Comparison of ENCODE assay signal across 8 mouse cellular contexts in the genomic region with DNA sequence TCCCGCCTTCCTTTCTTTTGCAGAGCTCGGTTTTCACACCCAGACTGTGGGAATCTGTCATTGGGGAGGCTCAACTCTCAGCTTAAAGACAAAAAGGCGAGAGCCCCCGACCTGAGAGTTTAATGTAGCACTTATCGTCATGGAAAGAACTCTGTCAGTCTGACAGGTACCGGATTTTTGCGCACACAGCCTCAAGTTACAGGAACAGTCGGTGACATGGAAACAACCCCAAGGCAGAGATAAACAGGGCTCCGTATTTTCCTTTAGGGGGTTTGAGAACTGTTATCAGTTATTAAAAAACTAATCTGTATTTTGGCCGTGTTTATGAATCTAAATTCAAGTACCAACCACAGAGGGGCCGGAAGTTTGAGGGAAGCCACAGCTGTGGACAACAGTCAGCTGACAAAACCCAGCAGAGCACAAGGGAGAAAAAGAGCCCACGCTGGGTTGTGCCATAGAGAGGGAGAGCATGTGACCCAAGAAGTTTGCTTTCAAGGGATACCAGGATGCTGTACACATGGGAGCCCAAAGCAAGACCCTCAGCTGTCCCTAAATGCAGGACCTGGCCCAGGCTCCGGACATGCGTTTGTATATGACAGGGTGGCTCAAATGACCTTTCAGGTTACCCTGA. TPM values are rescaled to one million over a fixed set of nuclear protein-coding genes. Genes with fewer than 3 reads are reported as not detected.
DNase-seq lines count a peak whose midpoint lies in the region; ATAC-seq lines count a peak whose summit lies in the region.

No protein-coding gene starts in this region.

- no peaks in the 10 kb centered on the region; the same call in 1 of the 2 replicates for H3K36me3 ChIP-seq in erythroblast, embryonic 14.5 days (ENCODE audit: control insufficient read depth)
- no peaks in the 10 kb centered on the region for H3K36me3 ChIP-seq in heart, embryonic 16.5 days (ENCODE audit: control insufficient read depth, insufficient read depth)
- H3K36me3 ChIP-seq in liver, embryonic 13.5 days = no peaks in the 10 kb centered on the region

- peak overlapping the region; percentile 92 for H3K27ac ChIP-seq in heart, embryonic 16.5 days (ENCODE audit: low read length)
- H3K27ac ChIP-seq in liver, embryonic 13.5 days = peak overlapping the region; percentile 76

- WGBS in heart, embryonic 16.5 days = 16% methylated on average over 14 of the region's 14 CpGs
- 17% methylated on average over 14 of the region's 14 CpGs for WGBS in liver, embryonic 13.5 days (ENCODE audit: insufficient replicate concordance)

- no peak for ATAC-seq in erythroblast, adult 5-6 weeks (replicated peaks; ENCODE audit: low FRiP score, poor library complexity, severe bottlenecking)
- no peak for ATAC-seq in heart, embryonic 16.5 days (replicated peaks; ENCODE audit: extremely low read depth, insufficient read depth, low FRiP score)
- no peak for ATAC-seq in liver, embryonic 13.5 days (ENCODE audit: low read depth)

- H3K4me1 ChIP-seq in erythroblast, embryonic 14.5 days (ENCODE audit: control insufficient read depth) = peaks cover 16% of the 10 kb centered on the region
- H3K4me1 ChIP-seq in heart, embryonic 16.5 days (ENCODE audit: control insufficient read depth, insufficient read depth, low read length) = peaks cover 26% of the 10 kb centered on the region
- peaks cover 31% of the 10 kb centered on the region for H3K4me1 ChIP-seq in liver, embryonic 13.5 days (replicated peaks)

- no peaks in the 10 kb centered on the region for H3K9me3 ChIP-seq in erythroblast, embryonic 14.5 days (ENCODE audit: control insufficient read depth, low read length)
- no peaks in the 10 kb centered on the region for H3K9me3 ChIP-seq in heart, embryonic 16.5 days (replicated peaks; ENCODE audit: control insufficient read depth, low read length)
- H3K9me3 ChIP-seq in liver, embryonic 13.5 days (replicated peaks) = no peaks in the 10 kb centered on the region

- peak overlapping the region; percentile 47 for H3K4me3 ChIP-seq in erythroblast, embryonic 14.5 days (replicated peaks)
- peak overlapping the region; percentile 58 for H3K4me3 ChIP-seq in heart, embryonic 16.5 days (ENCODE audit: low read length)
- peak overlapping the region; percentile 56 for H3K4me3 ChIP-seq in liver, embryonic 13.5 days (replicated peaks)

- H3K4me2 ChIP-seq in heart, embryonic 16.5 days (ENCODE audit: low read depth, low read length) = peak overlapping the region; percentile 77
- peak overlapping the region; percentile 72 for H3K4me2 ChIP-seq in liver, embryonic 13.5 days

- H3K9ac ChIP-seq in heart, embryonic 16.5 days (ENCODE audit: low read length) = peak overlapping the region; percentile 73
- peak overlapping the region; percentile 55 for H3K9ac ChIP-seq in liver, embryonic 13.5 days

- DNase-seq in NIH3T3 (ENCODE audit: low read depth) = peak; percentile 35
- DNase-seq in liver, embryonic 13.5 days = no peak
- DNase-seq in natural killer cell, adult 2 months (ENCODE audit: low spot score in 2 of 2) = peak; percentile 68 to 79
- no peak for DNase-seq in c-Kit-positive CD71-positive TER-119-positive erythroid progenitor cells, embryonic 14.5 days (ENCODE audit: low spot score)
- no peak for DNase-seq in layer of hippocampus, postnatal 36 days

- H3K27me3 ChIP-seq in erythroblast, embryonic 14.5 days (ENCODE audit: control insufficient read depth) = peaks cover 5% of the 10 kb centered on the region
- peaks cover 3% of the 10 kb centered on the region for H3K27me3 ChIP-seq in heart, embryonic 16.5 days (ENCODE audit: control insufficient read depth, insufficient read depth, low read length)
- no peaks in the 10 kb centered on the region for H3K27me3 ChIP-seq in liver, embryonic 13.5 days

RNA-seq across cellular contexts. Expression of a gene that starts 0.5 kb away (rescaled TPM):
- 3.7 and 4.9 TPM in 2 replicates for polyA plus RNA-seq in erythroblast, embryonic 14.5 days (2012)
- total RNA-seq in erythroblast, adult 5-6 weeks (2015; ENCODE audit: low replicate concordance) = 160 and 254 TPM in 2 replicates
- 49.2 and 74.5 TPM in 2 replicates for total RNA-seq in erythroblast, adult 5-6 weeks (2017; ENCODE audit: low replicate concordance)
- 111 and 113 TPM in 2 replicates for polyA plus RNA-seq in heart, embryonic 16.5 days (2015; fragmentation: Nextera tagmentation; extraction: Ambion mirVana)
- polyA plus RNA-seq in liver, embryonic 13.5 days (2015; fragmentation: Nextera tagmentation; extraction: Ambion mirVana) = 264 and 265 TPM in 2 replicates
- total RNA-seq in layer of hippocampus, postnatal 36 days (2021) = 100 to 1,000 TPM; 311 to 336 TPM

RNA-seq across cellular contexts. Expression of a gene that starts 26.4 kb away (rescaled TPM):
- 0.02 and 0.07 TPM in 2 replicates for polyA plus RNA-seq in erythroblast, embryonic 14.5 days (2012)
- 4.2 and 8.4 TPM in 2 replicates for total RNA-seq in erythroblast, adult 5-6 weeks (2015; ENCODE audit: low replicate concordance)
- 0.28 and 0.51 TPM in 2 replicates for total RNA-seq in erythroblast, adult 5-6 weeks (2017; ENCODE audit: low replicate concordance)
- 16.6 and 17.6 TPM in 2 replicates for polyA plus RNA-seq in heart, embryonic 16.5 days (2015; fragmentation: Nextera tagmentation; extraction: Ambion mirVana)
- polyA plus RNA-seq in liver, embryonic 13.5 days (2015; fragmentation: Nextera tagmentation; extraction: Ambion mirVana) = 17.9 and 19.6 TPM in 2 replicates
- 10 to 100 TPM; 11.3 to 12.4 TPM for total RNA-seq in layer of hippocampus, postnatal 36 days (2021)

RNA-seq across cellular contexts. Expression of a gene that starts 32.1 kb away (rescaled TPM):
- polyA plus RNA-seq in erythroblast, embryonic 14.5 days (2012) = not detected in 2 replicates
- 1.3 TPM in 1 of 2 replicates, not detected in the other for total RNA-seq in erythroblast, adult 5-6 weeks (2015; ENCODE audit: low replicate concordance)
- total RNA-seq in erythroblast, adult 5-6 weeks (2017; ENCODE audit: low replicate concordance) = 0.60 and 2.1 TPM in 2 replicates
- 79.3 and 81.3 TPM in 2 replicates for polyA plus RNA-seq in heart, embryonic 16.5 days (2015; fragmentation: Nextera tagmentation; extraction: Ambion mirVana)
- polyA plus RNA-seq in liver, embryonic 13.5 days (2015; fragmentation: Nextera tagmentation; extraction: Ambion mirVana) = 5.9 and 6.1 TPM in 2 replicates
- 1 to 10 TPM; 3.1 to 3.6 TPM for total RNA-seq in layer of hippocampus, postnatal 36 days (2021)

RNA-seq across cellular contexts. Expression of a gene that starts 49.2 kb away (rescaled TPM):
- 0.03 TPM in 1 of 2 replicates, not detected in the other for polyA plus RNA-seq in erythroblast, embryonic 14.5 days (2012)
- not detected in 2 replicates for total RNA-seq in erythroblast, adult 5-6 weeks (2015; ENCODE audit: low replicate concordance)
- total RNA-seq in erythroblast, adult 5-6 weeks (2017; ENCODE audit: low replicate concordance) = not detected in 2 replicates
- 0.12 and 0.22 TPM in 2 replicates for polyA plus RNA-seq in heart, embryonic 16.5 days (2015; fragmentation: Nextera tagmentation; extraction: Ambion mirVana)
- polyA plus RNA-seq in liver, embryonic 13.5 days (2015; fragmentation: Nextera tagmentation; extraction: Ambion mirVana) = 11.4 and 11.8 TPM in 2 replicates
- total RNA-seq in layer of hippocampus, postnatal 36 days (2021) = not detected

Comparison
In these comparisons a context has a peak if more than half of its experiments do, and no peak if none do; other contexts are left out.
1. DNase-seq: peak in NIH3T3 (single experiment) and natural killer cell, adult 2 months (2 of 2); none in liver, embryonic 13.5 days (single experiment), c-Kit-positive CD71-positive TER-119-positive erythroid progenitor cells, embryonic 14.5 days (single experiment) and layer of hippocampus, postnatal 36 days (0 of 2).
2. RNA of a gene that starts 0.5 kb away (polyA plus RNA-seq): 264 to 265 TPM in liver, embryonic 13.5 days and 111 to 113 TPM in heart, embryonic 16.5 days; 3.7 to 4.9 TPM in erythroblast, embryonic 14.5 days; every median in the first group is over 10 times any median in the second.
3. RNA of a gene that starts 26.4 kb away (polyA plus RNA-seq): 17.9 to 19.6 TPM in liver, embryonic 13.5 days and 16.6 to 17.6 TPM in heart, embryonic 16.5 days; 0.02 to 0.07 TPM in erythroblast, embryonic 14.5 days; every median in the first group is over 10 times any median in the second.
4. RNA of a gene that starts 32.1 kb away (polyA plus RNA-seq): 79.3 to 81.3 TPM in heart, embryonic 16.5 days; 5.9 to 6.1 TPM in liver, embryonic 13.5 days and not detected in erythroblast, embryonic 14.5 days; every median in the first group is over 10 times any median in the second.
5. Peak in every context shown above with its lines, with median percentiles within 50 percentile points of each other: H3K4me3 ChIP-seq.